Mouse (Mus musculus): Measurements from ENCODE around the gene Ccdc158. TPM values are rescaled to one million over a fixed set of nuclear protein-coding genes. Genes with fewer than 3 reads are reported as not detected.
A peak's percentile ranks its signal among the peaks of the same experiment; 100 is the strongest.

Ccdc158 gene
- total RNA-seq, 2 experiments from 2014 or later: 0.30 to 0.39 TPM

DNA sequence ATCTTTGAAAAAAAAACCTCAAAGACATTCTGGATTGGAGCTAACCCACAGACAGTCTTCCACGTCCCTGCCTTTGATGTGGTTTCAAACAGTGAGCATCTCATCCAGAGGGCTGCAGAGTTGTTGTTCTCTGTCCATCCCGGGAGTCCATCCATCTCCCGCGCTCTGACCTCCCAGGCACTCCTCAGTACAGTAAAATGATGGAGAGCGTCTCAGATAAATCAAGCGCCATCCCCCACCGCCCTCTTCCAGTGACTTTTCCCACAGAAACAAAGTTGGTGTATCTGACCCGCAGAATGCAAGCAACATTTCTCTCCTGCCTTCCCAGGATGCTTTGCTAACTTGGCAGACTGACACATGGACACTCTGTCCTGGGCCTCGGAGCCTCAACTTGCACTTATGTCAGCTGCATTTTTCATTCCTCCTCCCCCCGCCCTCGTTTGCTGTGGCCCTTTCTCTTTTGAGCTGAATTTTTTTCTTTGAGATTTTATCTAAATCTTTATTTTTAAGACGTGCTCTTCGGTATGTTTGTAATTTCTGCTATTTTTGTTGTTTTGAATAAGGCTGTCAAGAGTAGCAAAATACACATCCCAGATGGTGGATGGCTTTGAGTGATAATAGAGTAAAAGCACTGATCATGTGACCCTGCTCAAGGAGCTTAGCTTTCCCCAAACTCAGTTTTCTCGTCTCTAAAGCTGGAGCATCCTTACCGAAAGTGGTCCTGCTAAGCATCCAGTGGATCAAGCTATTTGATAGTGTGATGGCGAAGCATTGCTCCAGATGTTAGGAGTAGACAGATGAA lies 17.3 kb upstream of the Ccdc158 start:
- intact Hi-C loops (cut with DNase I): no loop called here
- no peak for DNase-seq (ENCODE audit: low spot score in 2 of 2)

GRCm38 (mm10) chr5:92688569-92688968 lies 13.5 kb upstream of the Ccdc158 start:
- DNase-seq (ENCODE audit: low spot score in 2 of 2): no peak
- intact Hi-C loops (cut with DNase I): loop anchor here (10.0 kb wide), 1 partner anchor 476 kb away; no protein-coding TSS in a partner anchor

DNA sequence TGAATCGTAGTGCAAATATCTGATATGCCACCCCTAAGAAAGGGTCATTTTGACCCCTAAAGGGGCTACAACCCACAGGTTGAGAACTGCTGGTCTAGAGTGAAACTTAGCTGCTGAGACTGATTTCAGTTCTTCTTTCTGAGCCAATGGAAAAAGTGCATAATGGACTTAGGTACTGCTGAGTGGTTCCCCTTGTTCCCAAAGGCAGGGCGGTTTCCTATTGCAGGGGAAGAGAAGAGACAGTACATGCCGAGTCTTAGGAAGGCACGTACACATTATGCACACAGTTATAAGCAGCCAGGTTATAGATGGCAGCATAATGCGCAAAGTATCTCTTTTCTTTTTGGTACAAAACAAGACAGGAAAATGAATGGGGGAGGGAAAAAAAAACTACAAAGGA lies 13.1 kb upstream of the Ccdc158 start:
- no peak for DNase-seq (ENCODE audit: low spot score in 2 of 2)
- intact Hi-C loops (cut with DNase I): loop anchor here (10.0 kb wide), 1 partner anchor 477 kb away; no protein-coding TSS in a partner anchor

DNA sequence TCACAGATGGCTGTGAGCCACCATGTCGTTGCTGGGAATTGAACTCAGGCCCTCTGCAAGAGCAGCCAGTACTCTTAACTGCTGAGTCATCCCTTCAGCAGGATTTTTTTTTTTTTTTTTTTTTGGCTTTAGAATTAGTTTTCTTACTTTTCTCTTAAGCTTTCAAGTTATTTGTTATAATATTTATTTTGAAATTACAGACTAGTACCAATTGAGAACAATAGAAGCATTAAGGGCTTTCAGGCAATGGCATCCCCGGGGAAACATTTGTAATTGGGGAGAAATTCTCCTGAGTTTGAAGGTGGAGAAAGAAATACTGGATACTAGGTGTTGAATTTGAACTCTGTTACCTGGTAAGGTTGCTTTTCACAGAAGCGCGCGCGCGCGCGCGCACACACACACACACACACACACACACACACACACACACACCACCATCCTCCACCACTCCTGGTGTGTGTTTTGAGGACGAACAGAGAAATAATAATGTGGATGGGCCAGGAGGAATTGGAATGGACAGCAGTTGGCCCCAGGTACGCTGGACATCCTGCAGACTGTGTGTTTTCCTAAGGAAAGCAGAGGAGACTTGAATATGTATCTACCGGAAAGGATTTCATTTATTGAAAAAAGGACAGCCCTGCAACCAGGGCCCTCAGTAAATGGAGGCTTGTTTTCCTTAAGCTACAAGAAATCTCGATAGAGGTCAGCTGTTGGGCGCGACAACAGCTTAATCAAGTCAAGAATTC lies 9.8 kb upstream of the Ccdc158 start:
- no peak for DNase-seq (ENCODE audit: low spot score in 2 of 2)
- intact Hi-C loops (cut with DNase I): loop anchor here (5.0 to 10.0 kb wide), 2 partner anchors 267 to 480 kb away; no protein-coding TSS in a partner anchor

DNA sequence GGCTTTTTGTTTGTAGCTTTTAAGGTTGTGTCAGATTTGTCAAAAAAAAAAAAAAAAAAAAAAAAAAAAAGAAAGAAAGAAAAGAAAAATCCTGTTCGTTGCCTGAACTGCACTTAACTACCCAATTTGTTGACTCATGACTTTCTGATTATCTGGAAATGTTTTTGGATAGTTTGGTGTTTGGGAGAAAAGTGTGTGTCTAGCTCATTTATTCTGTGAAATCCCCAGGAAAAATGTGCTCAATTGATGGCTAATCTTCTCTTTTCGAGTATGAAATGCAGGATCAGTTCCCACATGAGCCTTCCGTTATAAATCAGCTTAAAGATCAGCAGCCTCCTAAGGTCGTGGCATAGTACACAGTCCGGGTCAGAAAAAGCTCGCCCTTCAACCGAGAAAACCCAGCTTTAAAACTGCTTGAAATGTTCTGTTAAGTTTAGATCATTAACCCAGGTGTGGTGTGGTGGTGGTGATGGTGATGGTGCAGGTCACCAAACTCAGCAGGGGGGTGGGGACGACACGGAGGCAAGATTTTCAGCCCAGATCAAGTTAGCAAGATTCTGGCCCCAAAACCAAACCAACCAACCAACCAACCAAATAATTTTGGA lies 8.9 kb upstream of the Ccdc158 start:
- no peak for DNase-seq (ENCODE audit: low spot score in 2 of 2)
- intact Hi-C loops (cut with DNase I): loop anchor here (5.0 to 10.0 kb wide), 2 partner anchors 268 to 481 kb away; no protein-coding TSS in a partner anchor

GRCm38 (mm10) chr5:92683351-92683807 lies 8.3 kb upstream of the Ccdc158 start, which contains the start of gene Shroom3:
Gene Shroom3 (plus strand): TSS chr5:92683435.
- peak in 1 of 2 experiments; percentile 5 for DNase-seq (ENCODE audit: low spot score in 2 of 2)
- intact Hi-C loops (cut with DNase I): loop anchor here (5.0 to 10.0 kb wide), 2 partner anchors 269 to 481 kb away; no protein-coding TSS in a partner anchor

DNA sequence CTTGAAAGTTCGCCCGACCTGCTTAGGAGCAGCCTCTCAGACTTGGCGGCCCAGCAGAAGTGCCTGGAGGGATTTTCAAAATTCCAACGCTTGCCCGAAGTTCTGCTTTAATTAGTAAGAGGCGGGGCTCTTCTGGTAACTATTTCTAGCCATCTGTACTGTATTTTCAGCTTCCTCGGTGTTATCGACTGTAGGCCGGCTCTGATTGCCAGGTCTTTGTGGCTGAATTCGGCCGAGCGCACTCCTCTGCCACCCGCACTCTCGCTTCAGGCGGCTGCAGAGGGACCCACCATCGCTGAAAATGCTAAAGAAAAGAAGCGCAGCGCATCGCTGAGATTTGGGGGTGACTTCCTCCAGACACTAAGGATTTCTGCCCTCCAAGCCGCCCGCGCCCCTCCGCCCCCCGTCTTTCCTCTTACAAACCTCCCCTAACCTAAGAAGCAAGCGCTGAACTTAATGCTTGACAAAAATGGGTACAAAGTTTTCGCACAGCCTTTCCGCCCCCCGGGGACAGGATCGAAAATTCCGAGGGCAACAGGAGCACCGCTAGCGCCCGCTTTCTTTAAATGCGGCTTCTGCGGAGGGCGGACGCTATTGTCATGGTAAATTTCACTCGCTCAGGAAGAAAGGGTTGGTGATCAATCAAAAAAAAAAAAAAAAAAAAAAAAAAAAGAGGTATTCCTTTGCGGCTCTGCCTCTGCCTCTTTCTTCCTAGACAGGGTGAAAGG lies 7.7 kb upstream of the Ccdc158 start:
- DNase-seq (ENCODE audit: low spot score in 2 of 2): no peak
- intact Hi-C loops (cut with DNase I): loop anchor here (5.0 to 10.0 kb wide), 2 partner anchors 270 to 482 kb away; no protein-coding TSS in a partner anchor

DNA sequence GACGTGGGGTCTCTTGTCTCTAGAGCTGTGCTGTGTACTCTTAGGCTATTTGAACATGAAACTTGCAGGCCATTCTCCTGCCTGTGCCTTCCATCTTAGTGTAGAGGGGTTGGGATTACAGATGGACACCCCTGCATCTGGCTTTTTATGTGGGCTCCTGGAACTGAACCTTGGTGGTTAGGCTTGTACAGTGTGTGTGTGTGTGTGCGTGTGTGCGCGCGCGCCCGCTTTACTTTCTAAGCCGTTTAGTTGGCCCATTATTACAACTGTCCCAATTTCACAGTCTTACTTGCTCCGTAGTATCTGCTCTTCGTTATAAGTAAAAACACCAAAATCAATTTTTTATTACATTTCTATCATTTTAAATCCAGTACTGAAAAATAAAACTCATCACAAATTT lies 6.8 kb upstream of the Ccdc158 start:
- DNase-seq (ENCODE audit: low spot score in 2 of 2): no peak
- intact Hi-C loops (cut with DNase I): loop anchor here (5.0 to 10.0 kb wide), 2 partner anchors 270 to 483 kb away; no protein-coding TSS in a partner anchor

GRCm38 (mm10) chr5:92679441-92679840 lies 4.4 kb upstream of the Ccdc158 start:
- DNase-seq (ENCODE audit: low spot score in 2 of 2): peak in 1 of 2 experiments; percentile 10
- intact Hi-C loops (cut with DNase I): loop anchor here (1.0 kb wide), 1 partner anchor 45 kb away; no protein-coding TSS in a partner anchor

- no peak for DNase-seq (ENCODE audit: low spot score in 2 of 2)
- intact Hi-C loops (cut with DNase I): no loop called here
Measured at GRCm38 (mm10) chr5:92675574-92675920, 476 bp upstream of the Ccdc158 start.

DNA sequence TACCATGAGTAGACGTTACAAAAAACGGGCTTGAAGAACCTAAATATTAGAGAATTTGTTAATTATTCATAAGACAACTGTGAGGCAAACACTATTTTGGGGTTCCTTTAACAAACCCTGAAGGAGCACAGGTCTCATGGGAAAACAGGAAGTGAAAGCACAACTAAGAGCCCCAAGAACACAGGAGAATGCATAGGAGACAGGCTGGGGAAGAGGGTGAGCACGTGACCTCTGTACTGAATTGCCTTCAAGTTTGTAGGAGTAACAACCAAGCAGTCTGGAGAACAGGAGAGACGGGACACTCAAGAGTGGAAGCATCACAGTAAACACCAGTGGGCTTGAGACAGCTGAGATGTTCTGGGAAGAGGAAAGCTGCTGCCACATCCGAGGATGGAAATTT lies 8.2 kb downstream of the Ccdc158 start:
- no peak for DNase-seq (ENCODE audit: low spot score in 2 of 2)
- intact Hi-C loops (cut with DNase I): no loop called here

- DNase-seq (ENCODE audit: low spot score in 2 of 2): no peak
- intact Hi-C loops (cut with DNase I): no loop called here
Measured at GRCm38 (mm10) chr5:92664321-92664720, 10.8 kb downstream of the Ccdc158 start.

- DNase-seq (ENCODE audit: low spot score in 2 of 2): peak; percentile 53 to 57
- intact Hi-C loops (cut with DNase I): loop anchor here (2.0 to 5.0 kb wide), 2 partner anchors 149 to 191 kb away; partner anchors contain the start of gene Scarb2
Measured at GRCm38 (mm10) chr5:92656256-92656655, 18.8 kb downstream of the Ccdc158 start.

DNA sequence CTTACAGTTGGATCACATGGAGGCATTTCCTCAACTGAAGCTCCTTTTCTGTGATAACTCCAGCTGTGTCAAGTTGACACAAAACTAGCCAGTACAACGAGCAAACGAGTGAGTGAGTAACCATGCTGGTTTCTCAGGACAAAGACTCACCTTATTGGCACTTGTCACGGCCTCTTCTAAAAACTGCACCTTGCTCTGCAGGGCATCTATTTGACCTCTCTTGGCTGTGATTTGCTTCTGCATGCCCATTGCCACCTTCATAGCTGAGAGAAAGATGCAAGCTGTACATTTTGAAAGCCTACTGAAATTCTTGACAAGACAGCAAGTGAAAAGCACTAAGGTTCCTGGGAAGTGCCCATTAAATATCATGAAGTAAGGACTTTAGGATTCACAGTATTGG lies 34.2 kb downstream of the Ccdc158 start:
- DNase-seq (ENCODE audit: low spot score in 2 of 2): no peak
- intact Hi-C loops (cut with DNase I): no loop called here

DNA sequence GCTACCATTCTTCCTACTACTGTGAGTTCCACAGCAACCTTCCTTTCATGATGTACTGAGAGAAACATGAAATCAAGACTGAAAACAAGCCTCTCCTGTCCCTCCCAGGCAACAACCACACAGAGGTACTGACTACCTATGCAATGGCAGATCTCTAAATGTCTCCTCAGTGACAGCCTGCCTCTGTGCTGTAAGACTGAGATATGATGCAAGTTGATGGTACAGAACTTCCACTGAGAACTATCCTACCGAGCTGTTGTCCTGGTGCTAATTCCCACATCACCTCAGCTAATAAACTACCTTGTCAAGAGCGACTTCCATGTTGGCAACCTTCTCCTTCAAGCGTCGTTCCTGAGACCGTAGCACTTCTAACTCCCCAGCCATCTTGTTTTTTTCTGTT lies 39.2 kb downstream of the Ccdc158 start:
- DNase-seq (ENCODE audit: low spot score in 2 of 2): no peak
- intact Hi-C loops (cut with DNase I): no loop called here

DNA sequence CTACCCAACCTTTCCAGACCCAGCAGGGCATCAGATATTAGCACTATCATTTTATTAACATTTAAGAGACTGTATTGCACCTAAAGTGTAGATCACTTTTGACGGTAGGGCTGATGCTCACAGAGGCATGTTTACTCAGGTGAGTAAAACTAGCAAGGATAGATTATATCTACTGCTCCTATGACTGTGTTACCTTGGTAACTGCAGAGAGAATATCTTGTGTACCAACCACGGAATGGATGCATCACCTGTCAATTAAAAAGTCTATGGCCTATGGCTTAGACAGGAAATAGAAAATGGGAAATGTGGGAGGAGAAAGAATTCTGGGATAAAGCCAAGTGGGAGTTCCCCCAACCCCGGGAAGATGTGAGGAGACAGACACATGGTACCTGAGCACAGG lies 40.2 kb downstream of the Ccdc158 start:
- intact Hi-C loops (cut with DNase I): no loop called here

GRCm38 (mm10) chr5:92633526-92633925 lies 41.5 kb downstream of the Ccdc158 start:
- DNase-seq (ENCODE audit: low spot score in 2 of 2): no peak
- intact Hi-C loops (cut with DNase I): no loop called here

More for the DNA sequence above, 40.2 kb downstream of the Ccdc158 start:
- no peak for DNase-seq (ENCODE audit: low spot score in 2 of 2)

DNA sequence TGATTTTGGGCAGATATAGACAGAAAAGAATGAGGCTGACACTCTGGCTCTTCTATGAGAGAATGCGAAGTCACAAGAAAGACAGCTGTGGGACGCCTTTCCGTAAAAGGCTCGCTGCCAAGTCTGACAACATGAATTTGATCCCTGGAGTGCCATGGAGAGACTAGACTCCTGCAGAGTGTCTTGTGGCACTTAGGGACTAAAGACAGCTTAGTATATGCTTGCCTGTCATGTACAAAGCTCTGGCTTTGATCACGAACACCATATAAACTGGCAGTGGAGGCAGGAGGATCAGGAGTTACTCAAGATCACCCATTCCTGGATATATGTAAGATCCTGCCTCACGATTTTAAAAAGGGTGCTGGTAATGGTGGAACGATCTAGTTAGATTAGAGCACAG lies 47.2 kb downstream of the Ccdc158 start:
- no peak for DNase-seq (ENCODE audit: low spot score in 2 of 2)
- intact Hi-C loops (cut with DNase I): no loop called here

GRCm38 (mm10) chr5:92621883-92622282 lies 53.2 kb downstream of the Ccdc158 start:
- DNase-seq (ENCODE audit: low spot score in 2 of 2): no peak
- intact Hi-C loops (cut with DNase I): no loop called here
